Mouse (Mus musculus): Measurements from ENCODE around the gene Pcdh9. TPM values are rescaled to one million over a fixed set of nuclear protein-coding genes. Genes with fewer than 3 reads are reported as not detected.

The Pcdh9 gene
- polyA plus RNA-seq, 1 experiment from 2014 or later = 0.51 TPM

GRCm38 (mm10) chr14:93725798-93726197, 164.7 kb downstream of the Pcdh9 start:
- Histone ChIP-seq H3K27me3 (ENCODE audit: control insufficient read depth, insufficient read depth, low read depth, low read length) (no peaks in the 10 kb centered on the region), H3K36me3 (ENCODE audit: control insufficient read depth, insufficient read depth) (no peaks in the 10 kb centered on the region), H3K4me3 (ENCODE audit: low read depth, low read length) (no peak overlapping the region), H3K27ac (ENCODE audit: low read length) (no peak overlapping the region), H3K4me2 (ENCODE audit: low read depth, low read length) (no peak overlapping the region), H3K9ac (ENCODE audit: low read depth, low read length) (no peak overlapping the region), H3K9me3 (replicated peaks; ENCODE audit: control insufficient read depth, low read length) (no peaks in the 10 kb centered on the region), H3K4me1 (ENCODE audit: control insufficient read depth, low read depth, low read length) (no peaks in the 10 kb centered on the region)
- 52% methylated on average over 1 of the region's 1 CpGs for WGBS (ENCODE audit: insufficient replicate concordance)
- ATAC-seq (ENCODE audit: low read depth) = no peak

- Histone ChIP-seq H3K4me2 (ENCODE audit: low read depth, low read length) (no peak overlapping the region), H3K4me1 (ENCODE audit: control insufficient read depth, low read depth, low read length) (no peaks in the 10 kb centered on the region), H3K9ac (ENCODE audit: low read depth, low read length) (no peak overlapping the region), H3K27me3 (ENCODE audit: control insufficient read depth, insufficient read depth, low read depth, low read length) (no peaks in the 10 kb centered on the region), H3K27ac (ENCODE audit: low read length) (no peak overlapping the region), H3K9me3 (replicated peaks; ENCODE audit: control insufficient read depth, low read length) (no peaks in the 10 kb centered on the region), H3K36me3 (ENCODE audit: control insufficient read depth, insufficient read depth) (no peaks in the 10 kb centered on the region), H3K4me3 (ENCODE audit: low read depth, low read length) (no peak overlapping the region)
- ATAC-seq (ENCODE audit: low read depth) = no peak
- 21% methylated on average over 1 of the region's 1 CpGs for WGBS (ENCODE audit: insufficient replicate concordance)
Observed at GRCm38 (mm10) chr14:93719208-93719607, 171.3 kb downstream of the Pcdh9 start.

GRCm38 (mm10) chr14:93713250-93713935, 177.1 kb downstream of the Pcdh9 start:
- Histone ChIP-seq H3K27me3 (ENCODE audit: control insufficient read depth, insufficient read depth, low read depth, low read length) (no peaks in the 10 kb centered on the region), H3K4me2 (ENCODE audit: low read depth, low read length) (no peak overlapping the region), H3K4me3 (ENCODE audit: low read depth, low read length) (no peak overlapping the region), H3K36me3 (ENCODE audit: control insufficient read depth, insufficient read depth) (no peaks in the 10 kb centered on the region), H3K9ac (ENCODE audit: low read depth, low read length) (no peak overlapping the region), H3K4me1 (ENCODE audit: control insufficient read depth, low read depth, low read length) (no peaks in the 10 kb centered on the region), H3K9me3 (replicated peaks; ENCODE audit: control insufficient read depth, low read length) (no peaks in the 10 kb centered on the region), H3K27ac (ENCODE audit: low read length) (no peak overlapping the region)
- ATAC-seq (ENCODE audit: low read depth) = no peak
- 68% methylated on average over 12 of the region's 12 CpGs for WGBS (ENCODE audit: insufficient replicate concordance)

GRCm38 (mm10) chr14:93708651-93709050, 181.8 kb downstream of the Pcdh9 start:
- Histone ChIP-seq H3K27me3 (ENCODE audit: control insufficient read depth, insufficient read depth, low read depth, low read length) (no peaks in the 10 kb centered on the region), H3K4me1 (ENCODE audit: control insufficient read depth, low read depth, low read length) (no peaks in the 10 kb centered on the region), H3K4me3 (ENCODE audit: low read depth, low read length) (no peak overlapping the region), H3K27ac (ENCODE audit: low read length) (no peak overlapping the region), H3K4me2 (ENCODE audit: low read depth, low read length) (no peak overlapping the region), H3K9me3 (replicated peaks; ENCODE audit: control insufficient read depth, low read length) (no peaks in the 10 kb centered on the region), H3K36me3 (ENCODE audit: control insufficient read depth, insufficient read depth) (no peaks in the 10 kb centered on the region), H3K9ac (ENCODE audit: low read depth, low read length) (no peak overlapping the region)
- WGBS (ENCODE audit: insufficient replicate concordance) = 49% methylated on average over 3 of the region's 3 CpGs
- no peak for ATAC-seq (ENCODE audit: low read depth)

- H3K27ac ChIP-seq (ENCODE audit: low read length) = no peak overlapping the region
- H3K4me3 ChIP-seq (ENCODE audit: low read depth, low read length) = no peak overlapping the region
- WGBS (ENCODE audit: insufficient replicate concordance) = 53% methylated on average over 12 of the region's 12 CpGs
- no peak for ATAC-seq (ENCODE audit: low read depth)
- H3K27me3 ChIP-seq (ENCODE audit: control insufficient read depth, insufficient read depth, low read depth, low read length) = no peaks in the 10 kb centered on the region
- no peak overlapping the region for H3K4me2 ChIP-seq (ENCODE audit: low read depth, low read length)
- H3K9ac ChIP-seq (ENCODE audit: low read depth, low read length) = no peak overlapping the region
- no peaks in the 10 kb centered on the region for H3K36me3 ChIP-seq (ENCODE audit: control insufficient read depth, insufficient read depth)
- H3K4me1 ChIP-seq (ENCODE audit: control insufficient read depth, low read depth, low read length) = no peaks in the 10 kb centered on the region
- no peaks in the 10 kb centered on the region for H3K9me3 ChIP-seq (replicated peaks; ENCODE audit: control insufficient read depth, low read length)
Observed at GRCm38 (mm10) chr14:93701385-93702101, 188.9 kb downstream of the Pcdh9 start.

- H3K4me3 ChIP-seq (ENCODE audit: low read depth, low read length) = no peak overlapping the region
- H3K4me2 ChIP-seq (ENCODE audit: low read depth, low read length) = no peak overlapping the region
- no peaks in the 10 kb centered on the region for H3K36me3 ChIP-seq (ENCODE audit: control insufficient read depth, insufficient read depth)
- 58% methylated on average over 1 of the region's 1 CpGs for WGBS (ENCODE audit: insufficient replicate concordance)
- no peaks in the 10 kb centered on the region for H3K27me3 ChIP-seq (ENCODE audit: control insufficient read depth, insufficient read depth, low read depth, low read length)
- no peaks in the 10 kb centered on the region for H3K4me1 ChIP-seq (ENCODE audit: control insufficient read depth, low read depth, low read length)
- ATAC-seq (ENCODE audit: low read depth) = no peak
- H3K9ac ChIP-seq (ENCODE audit: low read depth, low read length) = no peak overlapping the region
- H3K9me3 ChIP-seq (replicated peaks; ENCODE audit: control insufficient read depth, low read length) = no peaks in the 10 kb centered on the region
- H3K27ac ChIP-seq (ENCODE audit: low read length) = no peak overlapping the region
Observed at GRCm38 (mm10) chr14:93700916-93701315, 189.6 kb downstream of the Pcdh9 start.

GRCm38 (mm10) chr14:93684641-93685040, 205.8 kb downstream of the Pcdh9 start:
- Histone ChIP-seq H3K4me3 (ENCODE audit: low read depth, low read length) (no peak overlapping the region), H3K9me3 (replicated peaks; ENCODE audit: control insufficient read depth, low read length) (no peaks in the 10 kb centered on the region), H3K4me1 (ENCODE audit: control insufficient read depth, low read depth, low read length) (no peaks in the 10 kb centered on the region), H3K27ac (ENCODE audit: low read length) (no peak overlapping the region), H3K36me3 (ENCODE audit: control insufficient read depth, insufficient read depth) (no peaks in the 10 kb centered on the region), H3K4me2 (ENCODE audit: low read depth, low read length) (no peak overlapping the region), H3K27me3 (ENCODE audit: control insufficient read depth, insufficient read depth, low read depth, low read length) (no peaks in the 10 kb centered on the region), H3K9ac (ENCODE audit: low read depth, low read length) (no peak overlapping the region)
- ATAC-seq (ENCODE audit: low read depth) = no peak
- WGBS (ENCODE audit: insufficient replicate concordance) = 50% methylated on average over 1 of the region's 1 CpGs

- Histone ChIP-seq H3K9ac (ENCODE audit: low read depth, low read length) (no peak overlapping the region), H3K9me3 (replicated peaks; ENCODE audit: control insufficient read depth, low read length) (no peaks in the 10 kb centered on the region), H3K36me3 (ENCODE audit: control insufficient read depth, insufficient read depth) (no peaks in the 10 kb centered on the region), H3K27me3 (ENCODE audit: control insufficient read depth, insufficient read depth, low read depth, low read length) (no peaks in the 10 kb centered on the region), H3K27ac (ENCODE audit: low read length) (no peak overlapping the region), H3K4me1 (ENCODE audit: control insufficient read depth, low read depth, low read length) (no peaks in the 10 kb centered on the region), H3K4me3 (ENCODE audit: low read depth, low read length) (no peak overlapping the region), H3K4me2 (ENCODE audit: low read depth, low read length) (no peak overlapping the region)
- WGBS (ENCODE audit: insufficient replicate concordance) = 50% methylated on average over 5 of the region's 5 CpGs
- no peak for ATAC-seq (ENCODE audit: low read depth)
Observed at GRCm38 (mm10) chr14:93675273-93676068, 215.0 kb downstream of the Pcdh9 start.

Data from liver, embryonic 16.5 days (tissue).